Mouse (Mus musculus) MEL (cell line): ENCODE results near the gene Gm8334. TPM values are rescaled to one million over a fixed set of nuclear protein-coding genes. Genes with fewer than 3 reads are reported as not detected.
"Not testable (repeated sequence)": the region's sequence is repeated elsewhere in the genome, so short reads cannot be mapped to it uniquely, and the experiment has no call there.

Source experiments
- DNase-seq: peaks from one replicate; pipeline ENCODE4 v3.0.0; 2011; ENCODE audit warnings: low read depth, low spot score
- H3K27ac ChIP-seq: 2 replicates; pipeline ENCODE4 v1.5.1; 2012; ENCODE audit warnings: low read depth, mild to moderate bottlenecking, control low read depth, low read length, moderate library complexity; ENCODE audit not compliant: control insufficient read depth
- H3K27me3 ChIP-seq, 2 experiments: fragments of 150-350 bp in 1 of 2; sonication (generic) in 1 of 2; 2 replicates each; pipeline ENCODE4 v1.6.1; 2012; ENCODE audit warnings: low read length in 2 of 2, mild to moderate bottlenecking in 2 of 2, improper control_type of control experiment in 1 of 2, moderate library complexity in 1 of 2; ENCODE audit not compliant: insufficient read depth in 2 of 2, control insufficient read depth in 1 of 2
- H3K36me3 ChIP-seq, 2 experiments: 2 replicates each; pipeline ENCODE4 v1.6.1; 2012 to 2014; ENCODE audit warnings: low read length in 2 of 2, improper control_type of control experiment in 1 of 2, inconsistent platforms in 1 of 2, mild to moderate bottlenecking in 1 of 2; ENCODE audit not compliant: insufficient read depth in 2 of 2, control insufficient read depth in 1 of 2
- H3K4me1 ChIP-seq, 2 experiments: fragments of 150-350 bp in 1 of 2; sonication (generic) in 1 of 2; 2 replicates each; pipeline ENCODE4 v1.6.1; 2012; ENCODE audit warnings: low read length in 2 of 2, improper control_type of control experiment in 1 of 2, mild to moderate bottlenecking in 1 of 2; ENCODE audit not compliant: insufficient read depth in 2 of 2, control insufficient read depth in 1 of 2
- H3K4me3 ChIP-seq, 2 experiments: fragments of 150-350 bp in 1 of 2; sonication (generic) in 1 of 2; 2 replicates each; pipeline ENCODE4 v1.5.1; 2012; ENCODE audit warnings: low read depth in 2 of 2, low read length in 2 of 2, mild to moderate bottlenecking in 2 of 2, moderate library complexity in 2 of 2, control low read depth in 1 of 2, improper control_type of control experiment in 1 of 2; ENCODE audit not compliant: control insufficient read depth in 1 of 2, insufficient read depth in 1 of 2
- H3K79me2 ChIP-seq: 2 replicates; pipeline ENCODE4 v1.6.1; 2012; ENCODE audit warnings: mild to moderate bottlenecking, low read length, moderate library complexity; ENCODE audit not compliant: control insufficient read depth, poor library complexity, insufficient read depth
- H3K9ac ChIP-seq: 2 replicates; pipeline ENCODE4 v1.6.1; 2012; ENCODE audit warnings: low read depth, mild to moderate bottlenecking, control low read depth, low read length, moderate library complexity; ENCODE audit not compliant: control insufficient read depth, poor library complexity, severe bottlenecking
- H3K9me3 ChIP-seq: fragments of 150-350 bp; sonication (generic); replicated peaks from 2 replicates; pipeline ENCODE4 v1.6.1; 2012; ENCODE audit warnings: mild to moderate bottlenecking, low read length, improper control_type of control experiment, moderate library complexity; ENCODE audit not compliant: insufficient read depth
- polyA plus RNA-seq, 2 experiments: library from polyadenylated mRNA; stranded (reverse) in 1 of 2; unstranded in 1 of 2; fragments of >175 nt in 1 of 2; fragments of >200 nt in 1 of 2; gene quantifications; 2 replicates each; pipeline versions ENCODE4 v1.2.1 to v1.2.4; 2012; ENCODE audit warnings: low replicate concordance in 2 of 2, low read depth in 1 of 2; ENCODE audit not compliant: insufficient read length in 2 of 2, insufficient read depth in 1 of 2, missing spikeins in 1 of 2
- total RNA-seq: library from RNA; depleted of rRNA; stranded (reverse); fragments of 300-350 nt; gene quantifications from 2 replicates; pipeline ENCODE4 v1.2.3, GENCODE M21; 2012; rRNA removed

Gm8334 gene
- total RNA-seq (not detected in 2 replicates), polyA plus RNA-seq (not detected)

DNA sequence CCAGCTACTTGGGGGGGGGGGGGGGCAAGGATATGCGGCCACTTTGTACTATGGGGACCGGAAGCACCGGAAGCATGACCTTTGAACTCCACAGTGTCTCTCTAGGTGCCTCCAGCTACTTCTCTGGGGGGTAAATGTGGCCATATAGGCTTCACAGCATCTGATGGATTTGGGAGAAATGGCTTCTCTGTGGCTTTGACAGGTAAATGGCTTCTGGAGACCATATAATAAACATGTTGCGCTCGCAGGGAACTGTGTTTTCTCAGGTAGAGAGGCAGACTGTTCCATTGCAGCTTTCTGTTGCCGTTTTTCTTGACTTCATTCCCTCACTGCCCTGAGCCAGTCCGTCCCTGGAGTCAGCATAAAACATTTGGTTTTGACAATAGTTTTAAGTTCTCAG is at the start of gene Gm8334:
Gm8334 (minus strand) TSS at position 101 of the 400 bp plus-strand sequence.
- not testable (repeated sequence) for H3K4me1 ChIP-seq, H3K79me2 ChIP-seq, DNase-seq, H3K4me3 ChIP-seq, H3K9me3 ChIP-seq, H3K36me3 ChIP-seq, H3K27me3 ChIP-seq, H3K9ac ChIP-seq, H3K27ac ChIP-seq

DNA sequence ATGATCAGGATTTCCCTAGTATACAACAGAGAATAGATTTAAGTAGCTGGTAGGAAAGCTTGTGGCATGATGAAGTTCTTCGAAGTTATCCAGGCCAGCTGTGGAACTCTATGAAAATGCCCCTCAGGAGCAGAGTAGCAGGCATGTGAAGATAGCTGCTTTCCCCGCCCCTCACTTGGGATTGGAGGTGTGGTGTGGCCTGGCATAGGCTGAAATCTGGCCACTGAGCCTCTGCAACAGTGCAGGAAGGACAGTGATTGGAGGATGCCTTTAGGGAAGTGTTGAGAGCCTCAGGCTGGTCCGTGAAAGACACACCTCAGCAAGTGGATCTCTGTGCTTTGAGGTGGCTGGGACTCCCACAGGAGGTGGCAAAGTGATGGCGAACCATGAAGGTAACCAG is 48.3 kb upstream of the Gm8334 start, which contains the start of gene Gm15127:
Gm15127 (plus strand) TSS at position 301 of the 400 bp plus-strand sequence.
- not testable (repeated sequence) for H3K9ac ChIP-seq, H3K27me3 ChIP-seq, H3K9me3 ChIP-seq, DNase-seq, H3K4me1 ChIP-seq, H3K27ac ChIP-seq, H3K79me2 ChIP-seq, H3K36me3 ChIP-seq, H3K4me3 ChIP-seq

Other genes starting within 250 kb of the Gm8334 start
- gene Gm15114, start 126.2 kb downstream of the Gm8334 start, total RNA-seq, result not detected in 2 replicates
- gene Gm15114, start 126.2 kb downstream of the Gm8334 start, polyA plus RNA-seq, result not detected
- not detected in 2 replicates for gene Gm15127, start 48.4 kb upstream of the Gm8334 start, total RNA-seq
- gene Gm15127, start 48.4 kb upstream of the Gm8334 start, polyA plus RNA-seq, result not detected
- gene Luzp4, start 242.5 kb upstream of the Gm8334 start, total RNA-seq, result not detected in 2 replicates
- gene Luzp4, start 242.5 kb upstream of the Gm8334 start, polyA plus RNA-seq, result not detected